Mouse (Mus musculus): ENCODE data around the gene Apol7b.
"Not testable (repeated sequence)": the region's sequence is repeated elsewhere in the genome, so short reads cannot be mapped to it uniquely, and the experiment has no call there.

DNA sequence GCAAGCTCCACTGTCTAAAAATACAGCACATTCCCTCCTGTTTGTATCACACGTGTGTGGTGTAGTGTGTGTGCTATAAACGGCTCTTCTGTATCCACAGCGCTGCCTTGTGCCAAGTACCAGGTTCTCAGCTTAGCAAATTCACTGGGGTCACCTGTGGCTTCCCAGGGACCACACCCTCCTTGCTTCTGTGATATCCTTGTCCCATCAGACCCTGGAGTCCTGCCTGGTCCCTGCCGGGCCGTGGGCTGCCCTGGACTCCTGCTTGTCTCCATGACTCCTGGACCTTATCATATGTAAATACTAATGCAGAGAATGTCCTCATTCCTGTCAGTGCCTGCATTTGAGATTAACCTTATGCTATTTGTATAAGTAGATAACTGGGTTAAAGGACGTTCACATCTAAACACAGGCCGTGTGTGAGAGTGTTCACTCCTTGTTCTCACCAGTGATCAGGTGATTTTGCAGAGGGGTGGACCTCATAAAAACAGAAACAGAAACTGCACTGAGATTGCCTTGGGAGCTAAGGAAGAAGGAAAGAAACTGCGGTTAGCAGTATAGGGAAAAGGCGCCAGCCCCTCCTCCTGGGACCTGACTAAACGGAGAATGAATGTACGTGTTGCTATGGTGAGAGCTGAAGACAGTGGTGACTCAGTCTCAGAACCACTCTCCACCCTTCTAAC, 49.7 kb downstream of the Apol7b start:
- TF ChIP-seq CTCF (IDR thresholded peaks at IDR 0.05; ENCODE audit: low read depth, low read length); POLR2A (IDR thresholded peaks at IDR 0.05; ENCODE audit: insufficient read depth, low read length): not testable (repeated sequence)

Measured in ES-Bruce4 (cell line).